Mouse (Mus musculus) limb, embryonic 14.5 days (tissue): Measurements from ENCODE around the gene H2al1b. TPM values are rescaled to one million over a fixed set of nuclear protein-coding genes. Genes with fewer than 3 reads are reported as not detected.
A peak's percentile ranks its signal among the peaks of the same experiment; 100 is the strongest.
"Not testable (repeated sequence)": the region's sequence is repeated elsewhere in the genome, so short reads cannot be mapped to it uniquely, and the experiment has no call there.

ENCODE experiments used
- ATAC-seq: fragments of 200-750 bp; cut with Nextera tagmentation; 2 replicates; pipeline ENCODE4 v1.8.0; 2017; ENCODE audit warnings: low read depth, moderate number of reproducible peaks, moderate TSS enrichment; ENCODE audit not compliant: low FRiP score
- DNase-seq: peaks from one replicate; pipeline ENCODE4 v3.0.0-alpha.2; 2015; ENCODE audit warnings: low spot score
- H3K27ac ChIP-seq: fragments of 300-500 bp; sonication (generic); replicated peaks from 2 replicates; pipeline ENCODE4 v1.5.1; 2014; ENCODE audit warnings: low read depth, mild to moderate bottlenecking, low read length, moderate library complexity, mixed read lengths
- H3K27me3 ChIP-seq: fragments of 300-500 bp; sonication (generic); 2 replicates; pipeline ENCODE4 v1.6.1; 2014; ENCODE audit warnings: low read length, mixed read lengths; ENCODE audit not compliant: control insufficient read depth, insufficient read depth
- H3K36me3 ChIP-seq: fragments of 300-500 bp; sonication (generic); 2 replicates; pipeline ENCODE4 v1.6.1; 2014; ENCODE audit warnings: mild to moderate bottlenecking, low read length, moderate library complexity, mixed read lengths; ENCODE audit not compliant: control insufficient read depth, insufficient read depth
- H3K4me1 ChIP-seq: fragments of 300-500 bp; sonication (generic); 2 replicates; pipeline ENCODE4 v1.6.1; 2014; ENCODE audit warnings: antibody characterized with exemption, low read length, mixed read lengths; ENCODE audit not compliant: control insufficient read depth, insufficient read depth
- H3K4me2 ChIP-seq: fragments of 300-500 bp; sonication (generic); replicated peaks from 2 replicates; pipeline ENCODE4 v1.6.1; 2014; ENCODE audit warnings: low read depth, mild to moderate bottlenecking, low read length, moderate library complexity; ENCODE audit not compliant: severe bottlenecking
- H3K4me3 ChIP-seq: fragments of 300-500 bp; sonication (generic); replicated peaks from 2 replicates; pipeline ENCODE4 v1.5.1; 2014; ENCODE audit warnings: low read length
- H3K9ac ChIP-seq: fragments of 300-500 bp; sonication (generic); 2 replicates; pipeline ENCODE4 v1.6.1; 2014; ENCODE audit warnings: mild to moderate bottlenecking, low read depth, low read length, moderate library complexity; ENCODE audit not compliant: severe bottlenecking
- H3K9me3 ChIP-seq: fragments of 300-500 bp; sonication (generic); 2 replicates; pipeline ENCODE4 v1.6.1; 2016; ENCODE audit warnings: low read length; ENCODE audit not compliant: control insufficient read depth
- POLR2A ChIP-seq: fragments of 200-500 bp; IDR thresholded peaks from 2 replicates; pipeline ENCODE4 v1.8.0; 2012; ENCODE audit warnings: inconsistent platforms, mild to moderate bottlenecking, moderate library complexity, borderline replicate concordance; ENCODE audit not compliant: insufficient read depth, insufficient read length; ENCODE audit errors: extremely low read depth
- WGBS: fragments of 180-500 bp; shearing (Covaris S2); extraction: QIAGEN DNeasy Blood & Tissue Kit; methylation state at CpG from one replicate; pipeline ENCODE4 v1.1.7; 2014; 5-methylcytosine and 5-hydroxymethylcytosine counted together
- polyA plus RNA-seq, 2 experiments: library from polyadenylated mRNA; depleted of rRNA in 1 of 2; stranded (reverse) in 1 of 2; unstranded in 1 of 2; fragments of >200 nt; fragmentation: Nextera tagmentation in 1 of 2; extraction: Ambion mirVana in 1 of 2; gene quantifications; 2 replicates each; pipeline versions ENCODE4 v1.2.1 to v1.2.3; 2012 to 2014

The H2al1b gene
- polyA plus RNA-seq, 2 experiments, result not detected

GRCm38 (mm10) chrX:11321192-11321591 lies 19.0 kb downstream of the H2al1b start, which contains the start of gene H2al1h:
H2al1h (plus strand) TSS chrX:11321492.
- no CpG with 5 or more reads among the region's 6 CpGs for WGBS
- not testable (repeated sequence) for DNase-seq

DNA sequence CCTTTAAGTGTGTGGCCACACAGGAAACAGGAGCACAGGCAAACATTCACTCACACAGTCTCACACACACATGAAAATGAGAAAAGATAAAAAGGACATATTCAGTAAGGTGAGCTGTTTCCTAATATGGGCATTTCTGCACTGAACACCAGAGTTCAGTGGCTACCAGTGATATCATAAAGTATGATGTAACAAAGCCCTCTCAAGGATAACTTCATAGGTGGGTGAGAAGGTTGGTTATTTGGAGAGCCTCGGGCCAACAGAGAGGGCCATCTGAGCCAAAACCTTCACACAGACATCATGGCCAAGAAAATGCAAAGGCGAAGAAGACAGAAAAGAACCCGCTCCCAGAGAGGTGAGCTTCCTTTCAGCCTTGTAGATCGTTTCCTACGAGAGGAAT lies 22.1 kb downstream of the H2al1b start, which contains the start of gene H2al1i:
Gene H2al1i (plus strand): TSS at position 301 of the 400 bp plus-strand sequence.
- H3K27ac ChIP-seq, H3K9me3 ChIP-seq, H3K9ac ChIP-seq, H3K36me3 ChIP-seq, H3K4me2 ChIP-seq, DNase-seq, H3K27me3 ChIP-seq, ATAC-seq, H3K4me3 ChIP-seq, H3K4me1 ChIP-seq: not testable (repeated sequence)
- WGBS, result 100% methylated on average over 2 of the region's 5 CpGs

More at GRCm38 (mm10) chrX:11321192-11321591, 19.0 kb downstream of the H2al1b start, which contains the start of gene H2al1h:
- not testable (repeated sequence) for H3K27me3 ChIP-seq, H3K36me3 ChIP-seq, H3K9ac ChIP-seq, ATAC-seq, H3K27ac ChIP-seq, H3K4me3 ChIP-seq, H3K4me1 ChIP-seq, H3K9me3 ChIP-seq, H3K4me2 ChIP-seq

- not testable (repeated sequence) for H3K9ac ChIP-seq, H3K27ac ChIP-seq, H3K27me3 ChIP-seq, H3K4me2 ChIP-seq, H3K4me3 ChIP-seq, DNase-seq, ATAC-seq, H3K9me3 ChIP-seq, H3K36me3 ChIP-seq, H3K4me1 ChIP-seq
- 81% methylated on average over 2 of the region's 2 CpGs for WGBS
These were observed 25.3 kb downstream of the H2al1b start, which contains the start of gene H2al1j for GRCm38 (mm10) chrX:11327522-11327921. H2al1j (plus strand) TSS chrX:11327822.

GRCm38 (mm10) chrX:11345762-11346161 lies 43.5 kb downstream of the H2al1b start:
- Histone ChIP-seq H3K4me1 (peaks cover 8% of the 10 kb centered on the region), H3K27ac (0 out of 2 replicates have a peak overlapping the region, but pooled peaks have one; percentile 19), H3K4me2 (peak overlapping the region; percentile 28), H3K36me3 (no peaks in the 10 kb centered on the region), H3K27me3 (no peaks in the 10 kb centered on the region), H3K4me3 (no peak overlapping the region), H3K9ac (no peak overlapping the region), H3K9me3 (no peaks in the 10 kb centered on the region)
- TF ChIP-seq POLR2A, result no peak
- DNase-seq (peak; percentile 71), ATAC-seq (peak; percentile 57)
- WGBS, result 38% methylated on average over 9 of the region's 9 CpGs

GRCm38 (mm10) chrX:11346756-11347155 lies 44.5 kb downstream of the H2al1b start:
- DNase-seq (no peak), ATAC-seq (no peak)
- no peak overlapping the region for H3K4me2 ChIP-seq
- H3K27ac ChIP-seq, result no peak overlapping the region
- H3K9me3 ChIP-seq, result no peaks in the 10 kb centered on the region
- peaks cover 8% of the 10 kb centered on the region for H3K4me1 ChIP-seq
- TF ChIP-seq POLR2A, result no peak
- H3K36me3 ChIP-seq, result no peaks in the 10 kb centered on the region
- WGBS, result 81% methylated on average over 3 of the region's 3 CpGs
- no peaks in the 10 kb centered on the region for H3K27me3 ChIP-seq
- no peak overlapping the region for H3K4me3 ChIP-seq
- H3K9ac ChIP-seq, result no peak overlapping the region

Other genes starting within 250 kb of the H2al1b start
- gene H2al1a, start 3.2 kb upstream of the H2al1b start, polyA plus RNA-seq (2012; rRNA removed), result not detected in 2 replicates
- gene H2al1a, start 3.2 kb upstream of the H2al1b start, polyA plus RNA-seq (2014; fragmentation: Nextera tagmentation; extraction: Ambion mirVana), result not detected in 2 replicates
- gene H2al1c, start 3.2 kb downstream of the H2al1b start, polyA plus RNA-seq (2012; rRNA removed), result not detected in 2 replicates
- gene H2al1c, start 3.2 kb downstream of the H2al1b start, polyA plus RNA-seq (2014; fragmentation: Nextera tagmentation; extraction: Ambion mirVana), result not detected in 2 replicates
- gene H2al1d, start 6.4 kb downstream of the H2al1b start, polyA plus RNA-seq (2012; rRNA removed), result not detected in 2 replicates
- gene H2al1d, start 6.4 kb downstream of the H2al1b start, polyA plus RNA-seq (2014; fragmentation: Nextera tagmentation; extraction: Ambion mirVana), result not detected in 2 replicates
- gene H2al1e, start 9.5 kb downstream of the H2al1b start, polyA plus RNA-seq (2012; rRNA removed), result not detected in 2 replicates
- gene H2al1e, start 9.5 kb downstream of the H2al1b start, polyA plus RNA-seq (2014; fragmentation: Nextera tagmentation; extraction: Ambion mirVana), result not detected in 2 replicates
- not detected in 2 replicates for gene H2al1f, start 12.7 kb downstream of the H2al1b start, polyA plus RNA-seq (2012; rRNA removed)
- not detected in 2 replicates for gene H2al1f, start 12.7 kb downstream of the H2al1b start, polyA plus RNA-seq (2014; fragmentation: Nextera tagmentation; extraction: Ambion mirVana)
- gene H2al1g, start 15.8 kb downstream of the H2al1b start, polyA plus RNA-seq (2012; rRNA removed), result not detected in 2 replicates
- not detected in 2 replicates for gene H2al1g, start 15.8 kb downstream of the H2al1b start, polyA plus RNA-seq (2014; fragmentation: Nextera tagmentation; extraction: Ambion mirVana)
- not detected in 2 replicates for gene H2al1h, start 19.1 kb downstream of the H2al1b start, polyA plus RNA-seq (2012; rRNA removed)
- gene H2al1h, start 19.1 kb downstream of the H2al1b start, polyA plus RNA-seq (2014; fragmentation: Nextera tagmentation; extraction: Ambion mirVana), result not detected in 2 replicates
- gene H2al1i, start 22.2 kb downstream of the H2al1b start, polyA plus RNA-seq (2012; rRNA removed), result not detected in 2 replicates
- gene H2al1i, start 22.2 kb downstream of the H2al1b start, polyA plus RNA-seq (2014; fragmentation: Nextera tagmentation; extraction: Ambion mirVana), result not detected in 2 replicates
- not detected in 2 replicates for gene H2al1j, start 25.4 kb downstream of the H2al1b start, polyA plus RNA-seq (2012; rRNA removed)
- gene H2al1j, start 25.4 kb downstream of the H2al1b start, polyA plus RNA-seq (2014; fragmentation: Nextera tagmentation; extraction: Ambion mirVana), result not detected in 2 replicates